Mouse (Mus musculus) lung, postnatal 0 days (tissue): ENCODE data around the gene Pced1b. TPM values are rescaled to one million over a fixed set of nuclear protein-coding genes. Genes with fewer than 3 reads are reported as not detected.

Source experiments
- ATAC-seq: fragments of 200-750 bp; cut with Nextera tagmentation; 2 replicates; pipeline ENCODE4 v1.8.0; 2017; ENCODE audit warnings: moderate library complexity
- DNase-seq: peaks from one replicate; pipeline ENCODE4 v3.0.0-alpha.2; 2016; ENCODE audit warnings: low spot score
- H3K27ac ChIP-seq: fragments of 300-500 bp; sonication (generic); 2 replicates; pipeline ENCODE4 v1.5.1; 2014; ENCODE audit warnings: antibody characterized with exemption, mild to moderate bottlenecking, low read length, mixed read lengths
- H3K27me3 ChIP-seq: fragments of 300-500 bp; sonication (generic); replicated peaks from 2 replicates; pipeline ENCODE4 v1.6.1; 2014; ENCODE audit warnings: low read length, mixed read lengths; ENCODE audit not compliant: insufficient read depth
- H3K36me3 ChIP-seq: fragments of 300-500 bp; sonication (generic); 2 replicates; pipeline ENCODE4 v1.6.1; 2014; ENCODE audit warnings: low read length, mixed read lengths; ENCODE audit not compliant: insufficient read depth
- H3K4me1 ChIP-seq: fragments of 300-500 bp; sonication (generic); 2 replicates; pipeline ENCODE4 v1.6.1; 2014; ENCODE audit warnings: antibody characterized with exemption, low read depth, low read length, mixed read lengths; ENCODE audit not compliant: insufficient read depth
- H3K4me2 ChIP-seq: fragments of 300-500 bp; sonication (generic); replicated peaks from 2 replicates; pipeline ENCODE4 v1.6.1; 2014; ENCODE audit warnings: low read depth, mild to moderate bottlenecking, low read length, moderate library complexity, mixed read lengths
- H3K4me3 ChIP-seq: fragments of 300-500 bp; sonication (generic); 2 replicates; pipeline ENCODE4 v1.5.1; 2014; ENCODE audit warnings: low read depth, low read length
- H3K9ac ChIP-seq: fragments of 300-500 bp; sonication (generic); replicated peaks from 2 replicates; pipeline ENCODE4 v1.6.1; 2014; ENCODE audit warnings: low read depth, mild to moderate bottlenecking
- H3K9me3 ChIP-seq: fragments of 300-500 bp; sonication (generic); 2 replicates; pipeline ENCODE4 v1.6.1; 2016; ENCODE audit warnings: low read length, mixed read lengths
- CTCF ChIP-seq: IDR thresholded peaks from 2 replicates; pipeline ENCODE4 v1.5.1; 2016; ENCODE audit warnings: antibody characterized with exemption, mild to moderate bottlenecking
- EP300 ChIP-seq: IDR thresholded peaks from 2 replicates; pipeline ENCODE4 v1.6.1; 2016; ENCODE audit warnings: antibody characterized with exemption, mild to moderate bottlenecking, control low read depth
- WGBS: fragments of 180-500 bp; shearing (Covaris S2); extraction: QIAGEN DNeasy Blood & Tissue Kit; methylation state at CpG from one replicate; pipeline ENCODE4 v1.1.7; 2014; 5-methylcytosine and 5-hydroxymethylcytosine counted together
- polyA plus RNA-seq: library from polyadenylated mRNA; unstranded; fragments of >200 nt; fragmentation: Nextera tagmentation; extraction: Ambion mirVana; gene quantifications from 2 replicates; pipeline ENCODE4 v1.2.1, GENCODE M21; 2015

Gene Pced1b
- polyA plus RNA-seq, 1 experiment from 2014 or later, result 9.0 TPM

GRCm38 (mm10) chr15:97282572-97282881, 35.6 kb downstream of the Pced1b start:
- 58% methylated on average over 6 of the region's 6 CpGs for WGBS
- Histone ChIP-seq H3K4me2 (no peak overlapping the region), H3K9me3 (no peaks in the 10 kb centered on the region)

GRCm38 (mm10) chr15:97284201-97284600, 37.3 kb downstream of the Pced1b start:
- ATAC-seq (no peak), DNase-seq (no peak)
- Histone ChIP-seq H3K9me3 (no peaks in the 10 kb centered on the region), H3K4me1 (no peaks in the 10 kb centered on the region), H3K4me2 (no peak overlapping the region), H3K27me3 (no peaks in the 10 kb centered on the region), H3K4me3 (no peak overlapping the region), H3K36me3 (no peaks in the 10 kb centered on the region), H3K27ac (no peak overlapping the region), H3K9ac (no peak overlapping the region)
- TF ChIP-seq EP300 (no peak), CTCF (no peak)
- WGBS, result 69% methylated on average over 5 of the region's 5 CpGs

More at GRCm38 (mm10) chr15:97282572-97282881, 35.6 kb downstream of the Pced1b start:
- Histone ChIP-seq H3K4me1 (no peaks in the 10 kb centered on the region), H3K27ac (no peak overlapping the region), H3K36me3 (no peaks in the 10 kb centered on the region; the same call in 1 of the 2 replicates), H3K9ac (no peak overlapping the region), H3K4me3 (no peak overlapping the region), H3K27me3 (no peaks in the 10 kb centered on the region)
- TF ChIP-seq EP300, result no peak
- no peak for TF ChIP-seq CTCF
- ATAC-seq (no peak), DNase-seq (no peak)

GRCm38 (mm10) chr15:97285665-97286212, 38.8 kb downstream of the Pced1b start:
- H3K9me3 ChIP-seq, result no peaks in the 10 kb centered on the region
- 88% methylated on average over 10 of the region's 10 CpGs for WGBS
- ATAC-seq, result no peak
- TF ChIP-seq EP300 (no peak), CTCF (no peak)
- H3K4me2 ChIP-seq, result no peak overlapping the region
- no peak for DNase-seq
- no peak overlapping the region for H3K27ac ChIP-seq
- no peak overlapping the region for H3K9ac ChIP-seq
- H3K4me3 ChIP-seq, result no peak overlapping the region
- H3K4me1 ChIP-seq, result no peaks in the 10 kb centered on the region
- no peaks in the 10 kb centered on the region for H3K27me3 ChIP-seq
- H3K36me3 ChIP-seq, result peaks cover 5% of the 10 kb centered on the region; the same call in 1 of the 2 replicates

- ATAC-seq (no peak), DNase-seq (no peak)
- TF ChIP-seq CTCF (no peak), EP300 (no peak)
- Histone ChIP-seq H3K4me3 (no peak overlapping the region), H3K36me3 (peaks cover 5% of the 10 kb centered on the region; the same call in 1 of the 2 replicates), H3K4me1 (no peaks in the 10 kb centered on the region), H3K27me3 (no peaks in the 10 kb centered on the region), H3K27ac (no peak overlapping the region), H3K9me3 (no peaks in the 10 kb centered on the region), H3K4me2 (no peak overlapping the region), H3K9ac (no peak overlapping the region)
- 80% methylated on average over 10 of the region's 10 CpGs for WGBS
These were observed 39.8 kb downstream of the Pced1b start for GRCm38 (mm10) chr15:97286731-97287130.

GRCm38 (mm10) chr15:97287436-97288143, 40.7 kb downstream of the Pced1b start:
- no peaks in the 10 kb centered on the region for H3K9me3 ChIP-seq

GRCm38 (mm10) chr15:97288690-97289089, 41.8 kb downstream of the Pced1b start:
- DNase-seq, result peak; percentile 4
- ATAC-seq, result no peak
- WGBS, result 62% methylated on average over 13 of the region's 13 CpGs

More at GRCm38 (mm10) chr15:97287436-97288143, 40.7 kb downstream of the Pced1b start:
- DNase-seq (peak; percentile 5), ATAC-seq (no peak)
- TF ChIP-seq EP300, result no peak
- no peak for TF ChIP-seq CTCF
- Histone ChIP-seq H3K27me3 (no peaks in the 10 kb centered on the region), H3K9ac (no peak overlapping the region), H3K4me3 (no peak overlapping the region), H3K4me1 (no peaks in the 10 kb centered on the region), H3K4me2 (no peak overlapping the region), H3K36me3 (peaks cover 5% of the 10 kb centered on the region; the same call in 1 of the 2 replicates), H3K27ac (no peak overlapping the region)
- WGBS, result 82% methylated on average over 5 of the region's 5 CpGs

More at GRCm38 (mm10) chr15:97288690-97289089, 41.8 kb downstream of the Pced1b start:
- Histone ChIP-seq H3K27ac (no peak overlapping the region), H3K9ac (no peak overlapping the region), H3K4me3 (no peak overlapping the region), H3K9me3 (no peaks in the 10 kb centered on the region), H3K4me1 (no peaks in the 10 kb centered on the region), H3K4me2 (no peak overlapping the region), H3K27me3 (no peaks in the 10 kb centered on the region), H3K36me3 (peaks cover 5% of the 10 kb centered on the region; the same call in 1 of the 2 replicates)
- no peak for TF ChIP-seq EP300
- no peak for TF ChIP-seq CTCF
